Comparison of ENCODE assay signal across 25 mouse cellular contexts in the genomic region with DNA sequence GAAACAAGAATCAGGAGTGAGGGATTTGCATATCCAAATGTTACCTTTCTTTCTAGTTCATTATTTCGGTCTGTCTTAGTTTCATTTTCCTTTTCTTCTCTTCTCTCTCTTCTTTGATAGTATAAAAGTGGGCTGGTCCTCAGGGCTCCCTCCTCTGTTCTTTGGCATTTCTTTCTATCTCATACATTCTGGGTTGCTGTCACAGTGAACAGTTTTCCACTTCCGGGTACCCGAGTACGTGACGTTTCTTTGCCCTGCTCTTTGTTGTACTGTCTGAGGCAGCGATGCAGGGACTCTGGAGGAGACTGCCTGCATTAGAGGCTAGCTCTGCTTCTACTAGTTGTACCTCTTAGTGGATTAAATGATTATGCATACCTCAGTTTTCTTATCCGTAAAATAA.
"Had no signal": no experiment of that assay in that cellular context is flagged by ENCODE, and none has a peak within 500 bp of the region (broad histone marks: within the 10 kb centered on the region; RNA-seq: fewer than 3 reads in every experiment).

No protein-coding gene starts in this region.

- DNase-seq: gastrocnemius, adult 2 months; gastrocnemius, postnatal 10 days; gastrocnemius, postnatal 25 days; heart, adult 18-20 months; heart, postnatal 10 days; heart, postnatal 4 days; kidney, adult 18-20 months; kidney, adult 8-10 months; kidney, postnatal 10 days; kidney, postnatal 25 days; kidney, postnatal 4 days; liver had no signal

- H3K27me3 ChIP-seq: heart, embryonic 12.5 days; hindbrain, embryonic 12.5 days; intestine, embryonic 15.5 days; limb, embryonic 12.5 days had no signal

- H3K4me3 ChIP-seq: gastrocnemius, adult 2 months; heart, embryonic 10.5 days; heart, embryonic 12.5 days; hindbrain, embryonic 10.5 days; hindbrain, embryonic 12.5 days; intestine, embryonic 15.5 days; layer of hippocampus, adult 2 months; left cerebral cortex, adult 2 months; limb, embryonic 10.5 days; limb, embryonic 12.5 days had no signal

- H3K4me1 ChIP-seq: heart, embryonic 10.5 days; heart, embryonic 12.5 days; hindbrain, embryonic 10.5 days; hindbrain, embryonic 12.5 days; intestine, embryonic 15.5 days; limb, embryonic 10.5 days had no signal

- H3K9me3 ChIP-seq: heart, embryonic 10.5 days; heart, embryonic 12.5 days; hindbrain, embryonic 10.5 days; hindbrain, embryonic 12.5 days; intestine, embryonic 15.5 days; limb, embryonic 10.5 days; limb, embryonic 12.5 days had no signal

- ATAC-seq: hindbrain, postnatal 0 days; inflammation-experienced regulatory T-cells, adult 6 months; intestine, embryonic 15.5 days; intestine, postnatal 0 days had no signal

- H3K27ac ChIP-seq: gastrocnemius, adult 2 months; heart, embryonic 10.5 days; hindbrain, embryonic 10.5 days; hindbrain, embryonic 12.5 days; hindbrain, embryonic 14.5 days; hindbrain, postnatal 0 days; intestine, embryonic 15.5 days; layer of hippocampus, adult 2 months; left cerebral cortex, adult 2 months; limb, embryonic 10.5 days; limb, embryonic 12.5 days had no signal

- H3K4me2 ChIP-seq: heart, embryonic 12.5 days; hindbrain, embryonic 12.5 days; hindbrain, embryonic 14.5 days; intestine, embryonic 15.5 days; limb, embryonic 12.5 days had no signal

- H3K9ac ChIP-seq: heart, embryonic 12.5 days; hindbrain, embryonic 12.5 days; hindbrain, embryonic 14.5 days; intestine, embryonic 15.5 days; limb, embryonic 12.5 days had no signal
